Mouse (Mus musculus): Measurements from ENCODE around the gene Gorasp2.

Gene Gorasp2

DNA sequence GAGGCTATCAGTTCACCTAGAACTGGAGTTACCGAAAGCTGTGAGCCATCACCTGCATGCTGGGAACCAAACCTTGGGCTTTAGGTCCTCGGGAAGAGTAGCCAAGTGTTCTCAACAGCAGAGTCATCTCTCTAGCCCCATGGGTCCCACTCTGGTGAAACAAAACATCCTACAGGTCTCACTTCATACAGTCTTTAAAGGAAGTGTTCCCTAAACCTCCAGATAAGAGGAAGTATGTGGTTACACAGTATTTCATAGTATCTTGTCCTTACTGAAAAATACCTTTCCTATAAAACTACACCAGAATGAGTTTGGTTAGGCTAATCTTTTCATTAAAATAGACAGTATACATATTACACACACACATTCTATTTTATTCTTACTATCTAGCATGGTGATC is 81.2 kb downstream of the Gorasp2 start:
- DNase-seq (ENCODE audit: extremely low spot score) = no peak

DNA sequence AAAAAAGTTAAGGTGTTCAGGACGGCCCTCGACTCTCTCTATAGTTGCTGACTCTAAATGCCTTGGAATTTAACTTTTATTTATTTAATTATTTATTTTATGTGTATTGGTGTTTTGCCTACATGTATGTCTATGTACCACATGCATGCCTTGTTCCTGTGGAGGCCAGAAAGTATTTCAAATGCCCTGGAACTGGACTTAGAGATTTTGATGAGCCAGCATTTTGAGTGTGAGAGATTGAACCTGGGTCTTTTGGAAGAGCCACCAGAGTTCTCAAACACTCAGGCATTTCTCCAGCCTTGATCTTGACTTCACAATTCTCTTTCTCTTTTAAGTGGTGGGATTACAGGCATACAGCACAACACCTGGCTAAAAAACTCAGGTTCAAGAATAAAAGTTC is 90.3 kb downstream of the Gorasp2 start:
- DNase-seq (ENCODE audit: extremely low spot score) = no peak

DNA sequence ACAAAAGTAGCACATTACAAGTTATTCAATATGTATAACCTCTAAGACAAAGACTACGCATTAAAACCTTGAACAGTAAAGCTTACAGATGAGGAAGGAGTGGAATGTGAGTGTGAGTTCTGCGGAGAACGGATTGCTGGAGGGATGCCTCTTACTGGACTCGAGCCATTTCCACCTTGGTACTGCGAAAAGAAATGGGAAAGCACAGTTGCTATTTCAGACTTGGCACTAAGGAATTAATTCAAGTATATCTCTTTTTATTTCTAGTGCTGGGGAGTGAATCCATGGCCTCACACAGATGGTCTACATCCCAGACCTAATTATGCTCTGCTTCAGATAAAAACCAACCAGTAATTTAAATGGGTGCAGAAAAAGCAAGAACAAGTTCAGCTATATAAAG is 90.8 kb downstream of the Gorasp2 start:
- DNase-seq (ENCODE audit: extremely low spot score) = no peak

Data from embryo, embryonic 9.5 days (tissue).